In genomic region chr9:21951977-21952376, GRCm38 (mm10) we compare ENCODE assay signal across 18 mouse cellular contexts. TPM values are rescaled to one million over a fixed set of nuclear protein-coding genes. Genes with fewer than 3 reads are reported as not detected.
DNase-seq lines count a peak whose midpoint lies in the region; ATAC-seq and TF ChIP-seq lines count a peak whose summit lies in the region.
"Had no signal": no experiment of that assay in that cellular context is flagged by ENCODE, and none has a peak within 500 bp of the region (broad histone marks: within the 10 kb centered on the region; RNA-seq: fewer than 3 reads in every experiment).

No protein-coding gene starts in this region.

- no peaks in the 10 kb centered on the region; the same call in 1 of the 2 replicates for H3K27me3 ChIP-seq in intestine, postnatal 0 days (replicated peaks; ENCODE audit: control insufficient read depth, insufficient read depth, low read length)
- H3K27me3 ChIP-seq in intestine, embryonic 15.5 days (replicated peaks), result peaks cover 10% of the 10 kb centered on the region; the same call in 1 of the 2 replicates
- no peaks in the 10 kb centered on the region for H3K27me3 ChIP-seq in midbrain, postnatal 0 days (ENCODE audit: insufficient read depth, low read length)
- peaks cover 23% of the 10 kb centered on the region for H3K27me3 ChIP-seq in midbrain, embryonic 10.5 days (ENCODE audit: low read depth, poor library complexity, severe bottlenecking)
- H3K27me3 ChIP-seq in splenic B cell, adult 2 months (ENCODE audit: control insufficient read depth, insufficient read depth, low read length, poor library complexity, severe bottlenecking), result no peaks in the 10 kb centered on the region; the same call in 1 of the 2 replicates
- peaks cover 22% of the 10 kb centered on the region for H3K27me3 ChIP-seq in heart, embryonic 11.5 days (ENCODE audit: control insufficient read depth, insufficient read depth, low read length)

- 66% methylated on average over 3 of the region's 3 CpGs for WGBS in intestine, postnatal 0 days
- WGBS in intestine, embryonic 15.5 days, result 72% methylated on average over 3 of the region's 3 CpGs
- 80% methylated on average over 3 of the region's 3 CpGs for WGBS in midbrain, postnatal 0 days
- WGBS in midbrain, embryonic 10.5 days, result 82% methylated on average over 3 of the region's 3 CpGs
- WGBS in heart, embryonic 11.5 days (ENCODE audit: insufficient replicate concordance), result 61% methylated on average over 3 of the region's 3 CpGs

- no peaks in the 10 kb centered on the region for H3K9me3 ChIP-seq in intestine, postnatal 0 days (ENCODE audit: control insufficient read depth)
- no peaks in the 10 kb centered on the region for H3K9me3 ChIP-seq in intestine, embryonic 15.5 days
- H3K9me3 ChIP-seq in midbrain, postnatal 0 days (ENCODE audit: low read length), result no peaks in the 10 kb centered on the region
- no peaks in the 10 kb centered on the region for H3K9me3 ChIP-seq in midbrain, embryonic 10.5 days (replicated peaks)
- H3K9me3 ChIP-seq in heart, embryonic 11.5 days (replicated peaks; ENCODE audit: control insufficient read depth, low read length), result no peaks in the 10 kb centered on the region
- H3K9me3 ChIP-seq: midbrain, embryonic 13.5 days; neural tube, embryonic 13.5 days had no signal

- peak; percentile 59 for TF ChIP-seq CTCF in intestine, postnatal 0 days (IDR thresholded peaks at IDR 0.05; ENCODE audit: low read depth)
- peak; percentile 64 for TF ChIP-seq CTCF in midbrain, postnatal 0 days (IDR thresholded peaks at IDR 0.05)

- no peaks in the 10 kb centered on the region for H3K36me3 ChIP-seq in intestine, postnatal 0 days (ENCODE audit: control insufficient read depth, insufficient read depth)
- no peaks in the 10 kb centered on the region for H3K36me3 ChIP-seq in intestine, embryonic 15.5 days
- peaks cover 11% of the 10 kb centered on the region for H3K36me3 ChIP-seq in midbrain, postnatal 0 days (ENCODE audit: insufficient read depth, low read length)
- no peaks in the 10 kb centered on the region for H3K36me3 ChIP-seq in midbrain, embryonic 10.5 days
- H3K36me3 ChIP-seq in splenic B cell, adult 2 months (ENCODE audit: control insufficient read depth, insufficient read depth, low read length, poor library complexity, severe bottlenecking), result no peaks in the 10 kb centered on the region
- no peaks in the 10 kb centered on the region for H3K36me3 ChIP-seq in heart, embryonic 11.5 days (ENCODE audit: control insufficient read depth, insufficient read depth, low read length)

- no peak for DNase-seq in midbrain, postnatal 0 days (ENCODE audit: low spot score)
- DNase-seq in midbrain, embryonic 10.5 days (ENCODE audit: low spot score), result no peak
- peak; percentile 72 for DNase-seq in R1 (ENCODE audit: low read depth, low spot score)
- peak; percentile 34 for DNase-seq in splenic B cell, adult 2 months (ENCODE audit: low read depth, low spot score)
- no peak for DNase-seq in frontal cortex, postnatal 10 days (ENCODE audit: low spot score in 2 of 2)
- DNase-seq: cerebellum, adult 18-20 months; embryo, embryonic 11 days; heart, postnatal 36 days; layer of hippocampus, adult 9-11 months; left cerebral cortex, postnatal 4 days; right cerebral cortex, adult 18-20 months; thymus, postnatal 25 days had no signal

- no peak overlapping the region for H3K9ac ChIP-seq in intestine, postnatal 0 days (ENCODE audit: low read depth, low read length)
- no peak overlapping the region for H3K9ac ChIP-seq in intestine, embryonic 15.5 days
- no peak overlapping the region for H3K9ac ChIP-seq in midbrain, postnatal 0 days (replicated peaks; ENCODE audit: low read length, poor library complexity, severe bottlenecking)
- H3K9ac ChIP-seq in heart, embryonic 11.5 days (ENCODE audit: low read depth, low read length), result no peak overlapping the region
- H3K9ac ChIP-seq: midbrain, embryonic 13.5 days; neural tube, embryonic 13.5 days had no signal

- ATAC-seq in intestine, postnatal 0 days, result no peak
- ATAC-seq in intestine, embryonic 15.5 days, result no peak
- no peak for ATAC-seq in midbrain, postnatal 0 days (ENCODE audit: low FRiP score)
- no peak for ATAC-seq in heart, embryonic 11.5 days (replicated peaks; ENCODE audit: insufficient number of reproducible peaks, low FRiP score, low TSS enrichment)
- ATAC-seq: midbrain, embryonic 13.5 days had no signal

- no peaks in the 10 kb centered on the region for H3K4me1 ChIP-seq in intestine, postnatal 0 days (replicated peaks; ENCODE audit: control insufficient read depth, insufficient read depth, low read length)
- 0 out of 2 replicates have a peak, but pooled peaks cover 7% of the 10 kb centered on the region for H3K4me1 ChIP-seq in intestine, embryonic 15.5 days (replicated peaks)
- H3K4me1 ChIP-seq in midbrain, postnatal 0 days (ENCODE audit: insufficient read depth, low read length), result 0 out of 2 replicates have a peak, but pooled peaks cover 6% of the 10 kb centered on the region
- peaks cover 36% of the 10 kb centered on the region for H3K4me1 ChIP-seq in midbrain, embryonic 10.5 days
- H3K4me1 ChIP-seq in heart, embryonic 11.5 days (ENCODE audit: control insufficient read depth, insufficient read depth, low read length), result peaks cover 3% of the 10 kb centered on the region; the same call in 1 of the 2 replicates

- H3K4me3 ChIP-seq in intestine, postnatal 0 days (ENCODE audit: low read depth, low read length), result no peak overlapping the region
- H3K4me3 ChIP-seq in intestine, embryonic 15.5 days (replicated peaks), result no peak overlapping the region
- no peak overlapping the region for H3K4me3 ChIP-seq in midbrain, postnatal 0 days (ENCODE audit: low read depth, low read length)
- H3K4me3 ChIP-seq in midbrain, embryonic 10.5 days, result no peak overlapping the region
- no peak overlapping the region for H3K4me3 ChIP-seq in heart, embryonic 11.5 days (ENCODE audit: low read depth, low read length)
- H3K4me3 ChIP-seq: erythroblast, embryonic 14.5 days; midbrain, embryonic 13.5 days; neural tube, embryonic 13.5 days had no signal

- H3K27ac ChIP-seq in intestine, postnatal 0 days (ENCODE audit: low read depth, low read length), result no peak overlapping the region
- no peak overlapping the region for H3K27ac ChIP-seq in intestine, embryonic 15.5 days
- no peak overlapping the region for H3K27ac ChIP-seq in midbrain, postnatal 0 days (ENCODE audit: low read depth, low read length)
- no peak overlapping the region for H3K27ac ChIP-seq in midbrain, embryonic 10.5 days (replicated peaks)
- H3K27ac ChIP-seq in heart, embryonic 11.5 days (ENCODE audit: low read depth, low read length), result no peak overlapping the region
- H3K27ac ChIP-seq: midbrain, embryonic 13.5 days; neural tube, embryonic 13.5 days had no signal

- no peak overlapping the region for H3K4me2 ChIP-seq in intestine, postnatal 0 days (replicated peaks; ENCODE audit: low read depth)
- no peak overlapping the region for H3K4me2 ChIP-seq in intestine, embryonic 15.5 days (replicated peaks)
- H3K4me2 ChIP-seq in midbrain, postnatal 0 days (ENCODE audit: low read depth, low read length, poor library complexity, severe bottlenecking), result no peak overlapping the region
- H3K4me2 ChIP-seq in heart, embryonic 11.5 days, result no peak overlapping the region
- H3K4me2 ChIP-seq: midbrain, embryonic 13.5 days; neural tube, embryonic 13.5 days had no signal

RNA-seq across cellular contexts. Expression of gene Swsap1, which starts 3.6 kb away (rescaled TPM):
- 4.6 and 4.8 TPM in 2 replicates for polyA plus RNA-seq in intestine, postnatal 0 days (2015; fragmentation: Nextera tagmentation; extraction: Ambion mirVana)
- 5.2 and 5.7 TPM in 2 replicates for polyA plus RNA-seq in intestine, embryonic 15.5 days (2015; fragmentation: Nextera tagmentation; extraction: Ambion mirVana)
- total RNA-seq in midbrain, postnatal 0 days (2014; rRNA removed), result 33.7 and 38.6 TPM in 2 replicates
- polyA plus RNA-seq in midbrain, postnatal 0 days (2015; fragmentation: Nextera tagmentation; extraction: Ambion mirVana), result 7.1 and 8.0 TPM in 2 replicates
- 8.1 and 8.6 TPM in 2 replicates for polyA plus RNA-seq in midbrain, embryonic 10.5 days (2016; fragmentation: Nextera tagmentation; extraction: Ambion mirVana)
- 9.0 and 13.1 TPM in 2 replicates for polyA plus RNA-seq in heart, embryonic 11.5 days (2014; fragmentation: Nextera tagmentation; extraction: Ambion mirVana)

RNA-seq across cellular contexts. Expression of gene Epor, which starts 11.3 kb away (rescaled TPM):
- polyA plus RNA-seq in intestine, postnatal 0 days (2015; fragmentation: Nextera tagmentation; extraction: Ambion mirVana), result 3.2 and 3.8 TPM in 2 replicates
- 4.0 and 4.3 TPM in 2 replicates for polyA plus RNA-seq in intestine, embryonic 15.5 days (2015; fragmentation: Nextera tagmentation; extraction: Ambion mirVana)
- total RNA-seq in midbrain, postnatal 0 days (2014; rRNA removed), result 2.7 TPM in 1 of 2 replicates, not detected in the other
- polyA plus RNA-seq in midbrain, postnatal 0 days (2015; fragmentation: Nextera tagmentation; extraction: Ambion mirVana), result 1.7 and 1.9 TPM in 2 replicates
- polyA plus RNA-seq in midbrain, embryonic 10.5 days (2016; fragmentation: Nextera tagmentation; extraction: Ambion mirVana), result 8.9 and 10.2 TPM in 2 replicates
- polyA plus RNA-seq in heart, embryonic 11.5 days (2014; fragmentation: Nextera tagmentation; extraction: Ambion mirVana), result 15.4 and 22.8 TPM in 2 replicates

RNA-seq across cellular contexts. Expression of gene Plppr2, which starts 15.1 kb away (rescaled TPM):
- polyA plus RNA-seq in intestine, postnatal 0 days (2015; fragmentation: Nextera tagmentation; extraction: Ambion mirVana), result 2.9 and 3.2 TPM in 2 replicates
- 6.9 and 7.0 TPM in 2 replicates for polyA plus RNA-seq in intestine, embryonic 15.5 days (2015; fragmentation: Nextera tagmentation; extraction: Ambion mirVana)
- total RNA-seq in midbrain, postnatal 0 days (2014; rRNA removed), result 129 and 165 TPM in 2 replicates
- 129 and 136 TPM in 2 replicates for polyA plus RNA-seq in midbrain, postnatal 0 days (2015; fragmentation: Nextera tagmentation; extraction: Ambion mirVana)
- polyA plus RNA-seq in midbrain, embryonic 10.5 days (2016; fragmentation: Nextera tagmentation; extraction: Ambion mirVana), result 14.7 and 22.4 TPM in 2 replicates
- 5.3 and 5.5 TPM in 2 replicates for polyA plus RNA-seq in heart, embryonic 11.5 days (2014; fragmentation: Nextera tagmentation; extraction: Ambion mirVana)

RNA-seq across cellular contexts. Expression of gene Tmem205, which starts 24.6 kb away (rescaled TPM):
- 83.1 and 88.2 TPM in 2 replicates for polyA plus RNA-seq in intestine, postnatal 0 days (2015; fragmentation: Nextera tagmentation; extraction: Ambion mirVana)
- 71.7 and 81.7 TPM in 2 replicates for polyA plus RNA-seq in intestine, embryonic 15.5 days (2015; fragmentation: Nextera tagmentation; extraction: Ambion mirVana)
- 32.1 and 50.9 TPM in 2 replicates for total RNA-seq in midbrain, postnatal 0 days (2014; rRNA removed)
- polyA plus RNA-seq in midbrain, postnatal 0 days (2015; fragmentation: Nextera tagmentation; extraction: Ambion mirVana), result 44.2 and 50.1 TPM in 2 replicates
- polyA plus RNA-seq in midbrain, embryonic 10.5 days (2016; fragmentation: Nextera tagmentation; extraction: Ambion mirVana), result 39.0 and 39.2 TPM in 2 replicates
- polyA plus RNA-seq in heart, embryonic 11.5 days (2014; fragmentation: Nextera tagmentation; extraction: Ambion mirVana), result 39.0 and 45.1 TPM in 2 replicates

RNA-seq across cellular contexts. Expression of gene Ccdc159, which starts 24.7 kb away (rescaled TPM):
- polyA plus RNA-seq in intestine, postnatal 0 days (2015; fragmentation: Nextera tagmentation; extraction: Ambion mirVana), result 0.63 and 0.99 TPM in 2 replicates
- 3.1 and 4.2 TPM in 2 replicates for polyA plus RNA-seq in intestine, embryonic 15.5 days (2015; fragmentation: Nextera tagmentation; extraction: Ambion mirVana)
- 6.6 and 12.2 TPM in 2 replicates for total RNA-seq in midbrain, postnatal 0 days (2014; rRNA removed)
- polyA plus RNA-seq in midbrain, postnatal 0 days (2015; fragmentation: Nextera tagmentation; extraction: Ambion mirVana), result 4.7 and 5.2 TPM in 2 replicates
- polyA plus RNA-seq in midbrain, embryonic 10.5 days (2016; fragmentation: Nextera tagmentation; extraction: Ambion mirVana), result 4.2 and 4.6 TPM in 2 replicates
- polyA plus RNA-seq in heart, embryonic 11.5 days (2014; fragmentation: Nextera tagmentation; extraction: Ambion mirVana), result 2.3 and 3.3 TPM in 2 replicates
- polyA plus RNA-seq: erythroblast, embryonic 14.5 days had no signal

Comparison
In these comparisons a context has a peak if more than half of its experiments do, and no peak if none do; other contexts are left out.
1. DNase-seq: peak in R1 (single experiment) and splenic B cell, adult 2 months (single experiment); none in midbrain, postnatal 0 days (single experiment), midbrain, embryonic 10.5 days (single experiment) and frontal cortex, postnatal 10 days (0 of 2).